28 mouse cellular contexts compared by ENCODE assay signal in the genomic region with DNA sequence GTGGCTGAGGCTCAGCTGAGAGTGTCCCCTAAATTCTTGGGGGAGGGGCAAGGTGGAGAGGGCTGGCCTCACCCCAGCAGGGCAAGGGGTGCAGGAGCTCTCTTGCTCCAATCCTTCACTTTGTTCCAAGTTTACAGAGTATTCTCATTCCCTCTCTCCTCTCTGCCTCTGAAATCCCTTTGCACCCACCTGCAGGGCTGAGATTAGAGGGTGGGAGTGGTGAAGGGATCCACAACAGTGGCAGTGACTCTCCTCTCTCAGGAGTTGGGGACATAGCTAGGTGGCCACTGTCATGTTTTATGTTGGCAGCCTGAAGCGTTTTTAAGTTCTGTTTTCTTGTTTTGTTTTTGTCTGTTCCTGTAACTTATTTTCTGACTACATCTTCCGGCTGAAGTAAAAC. TPM values are rescaled to one million over a fixed set of nuclear protein-coding genes. Genes with fewer than 3 reads are reported as not detected.
"Had no signal": no experiment of that assay in that cellular context is flagged by ENCODE, and none has a peak within 500 bp of the region (broad histone marks: within the 10 kb centered on the region; RNA-seq: fewer than 3 reads in every experiment).

No protein-coding gene starts in this region.

- H3K27ac ChIP-seq: heart, embryonic 10.5 days; heart, embryonic 13.5 days; heart, embryonic 15.5 days; hindbrain, embryonic 13.5 days; hindbrain, embryonic 15.5 days; hindbrain, postnatal 0 days; kidney, embryonic 15.5 days; kidney, postnatal 0 days; limb, embryonic 10.5 days; limb, embryonic 12.5 days had no signal

- H3K9me3 ChIP-seq: heart, embryonic 10.5 days; heart, embryonic 13.5 days; heart, embryonic 15.5 days; hindbrain, embryonic 13.5 days; hindbrain, embryonic 15.5 days; kidney, embryonic 15.5 days; limb, embryonic 10.5 days; limb, embryonic 12.5 days had no signal

- H3K4me2 ChIP-seq: heart, embryonic 13.5 days; heart, embryonic 15.5 days; hindbrain, embryonic 13.5 days; hindbrain, embryonic 15.5 days; kidney, embryonic 15.5 days; limb, embryonic 12.5 days; liver, embryonic 11.5 days had no signal

- H3K9ac ChIP-seq: heart, embryonic 13.5 days; heart, embryonic 15.5 days; hindbrain, embryonic 13.5 days; hindbrain, embryonic 15.5 days; kidney, embryonic 15.5 days; limb, embryonic 12.5 days had no signal

- H3K4me1 ChIP-seq: hindbrain, embryonic 15.5 days; limb, embryonic 12.5 days had no signal

- DNase-seq: gastrocnemius, postnatal 14 days; gastrocnemius, postnatal 36 days; heart, adult 18-20 months; heart, postnatal 14 days; heart, postnatal 36 days; kidney, adult 11 months; kidney, adult 2 months; kidney, postnatal 14 days; kidney, postnatal 36 days; layer of hippocampus, adult 9-11 months; layer of hippocampus, postnatal 36 days; liver had no signal

- H3K27me3 ChIP-seq: heart, embryonic 15.5 days; hindbrain, embryonic 15.5 days; kidney, embryonic 15.5 days; limb, embryonic 12.5 days had no signal

- H3K36me3 ChIP-seq: heart, embryonic 10.5 days; heart, embryonic 13.5 days; heart, embryonic 15.5 days; hindbrain, embryonic 13.5 days; hindbrain, embryonic 15.5 days; kidney, embryonic 15.5 days; limb, embryonic 10.5 days; limb, embryonic 12.5 days had no signal

- H3K4me3 ChIP-seq: heart, embryonic 10.5 days; heart, embryonic 13.5 days; heart, embryonic 15.5 days; hindbrain, embryonic 13.5 days; hindbrain, embryonic 15.5 days; kidney, embryonic 15.5 days; limb, embryonic 10.5 days; limb, embryonic 12.5 days had no signal

- ATAC-seq: intestine, embryonic 16.5 days had no signal

RNA-seq across cellular contexts. Expression of a gene that starts 19.0 kb away (rescaled TPM):
- polyA plus RNA-seq: intestine, embryonic 14.5 days; large intestine, adult 2 months had no signal

RNA-seq across cellular contexts. Expression of a gene that starts 34.0 kb away (rescaled TPM):
- polyA plus RNA-seq: gonadal fat pad, adult 2 months; heart, postnatal 0 days; kidney, adult 2 months; large intestine, adult 2 months had no signal

RNA-seq across cellular contexts. Expression of a gene that starts 51.0 kb away (rescaled TPM):
- polyA plus RNA-seq: gonadal fat pad, adult 2 months had no signal
